In genomic region chr1:168101514-168101913, GRCm38 (mm10) we compare ENCODE assay signal across 25 mouse cellular contexts.
DNase-seq lines count a peak whose midpoint lies in the region; ATAC-seq and TF ChIP-seq lines count a peak whose summit lies in the region.
"Had no signal": no experiment of that assay in that cellular context is flagged by ENCODE, and none has a peak within 500 bp of the region (broad histone marks: within the 10 kb centered on the region; RNA-seq: fewer than 3 reads in every experiment).

No protein-coding gene starts in this region.

- TF ChIP-seq POLR2A in ES-Bruce4 (IDR thresholded peaks at IDR 0.05; ENCODE audit: insufficient read depth, low read length), result no peak

- no peak for ATAC-seq in heart, embryonic 12.5 days (ENCODE audit: insufficient number of reproducible peaks, low FRiP score)
- no peak for ATAC-seq in inflammation-experienced regulatory T-cells, adult 6 months
- ATAC-seq: CD4-positive, CD25-positive, alpha-beta regulatory T cell, adult 4 months; forebrain, embryonic 13.5 days; forebrain, embryonic 15.5 days; forebrain, postnatal 0 days had no signal

- peak; percentile 48 for DNase-seq in heart, adult 11 months
- peak; percentile 12 for DNase-seq in ES-E14 (ENCODE audit: low read depth, low spot score)
- peak; percentile 42 for DNase-seq in ZHBTc4 (ENCODE audit: low read depth, low spot score)
- DNase-seq in spleen, adult 18-20 months, result no peak
- DNase-seq in gastrocnemius, postnatal 4 days (ENCODE audit: low spot score in 2 of 2), result no peak
- DNase-seq: adrenal gland, adult 2 months; adrenal gland, postnatal 10 days; adrenal gland, postnatal 25 days; B cell, adult 2 months; cerebellum, adult 11 months; cerebellum, adult 18-20 months; cerebellum, adult 8-10 months; cerebellum, adult 9-11 months; cerebellum, postnatal 14 days; cerebellum, postnatal 36 days; forebrain, postnatal 0 days had no signal

- H3K4me3 ChIP-seq in heart, embryonic 12.5 days, result no peak overlapping the region
- H3K4me3 ChIP-seq in ES-Bruce4 (ENCODE audit: low read depth, low read length), result no peak overlapping the region
- H3K4me3 ChIP-seq in ES-E14 (ENCODE audit: insufficient read depth in 1 of 2, low read depth in 1 of 2, low read length in 2 of 2, poor library complexity in 1 of 2, severe bottlenecking in 1 of 2), result no peak overlapping the region
- H3K4me3 ChIP-seq: embryonic facial prominence, embryonic 10.5 days; embryonic facial prominence, embryonic 12.5 days; forebrain, embryonic 13.5 days; forebrain, embryonic 15.5 days had no signal

- peak; percentile 70; the same call in 1 of the 2 replicates for TF ChIP-seq EP300 in ES-Bruce4 (IDR thresholded peaks at IDR 0.05; ENCODE audit: insufficient read depth, low read depth, low read length)

- H3K27ac ChIP-seq in heart, embryonic 12.5 days (ENCODE audit: poor library complexity, severe bottlenecking), result no peak overlapping the region
- no peak overlapping the region for H3K27ac ChIP-seq in ES-Bruce4 (ENCODE audit: insufficient read depth, low read length)
- H3K27ac ChIP-seq in ES-E14 (ENCODE audit: insufficient read depth, low read depth, low read length, poor library complexity, severe bottlenecking), result peak overlapping the region; percentile 22; the same call in 1 of the 2 replicates
- H3K27ac ChIP-seq: embryonic facial prominence, embryonic 10.5 days; embryonic facial prominence, embryonic 12.5 days; forebrain, embryonic 13.5 days; forebrain, embryonic 15.5 days had no signal

- H3K27me3 ChIP-seq in heart, embryonic 12.5 days (replicated peaks), result no peaks in the 10 kb centered on the region
- H3K27me3 ChIP-seq in ES-Bruce4 (ENCODE audit: control insufficient read depth, insufficient read depth, low read length, poor library complexity, severe bottlenecking), result no peaks in the 10 kb centered on the region
- H3K27me3 ChIP-seq: CH12.LX; embryonic facial prominence, embryonic 12.5 days; forebrain, embryonic 13.5 days; forebrain, embryonic 15.5 days had no signal

- no peak for TF ChIP-seq CTCF in ES-Bruce4 (IDR thresholded peaks at IDR 0.05; ENCODE audit: low read depth, low read length)

- in situ Hi-C loops in ES-E14 (cut with MboI; ENCODE audit: low sequenced_read_pairs in 2 of 2, unreplicated experiment in 2 of 2), result no loop called here

- H3K4me1 ChIP-seq in heart, embryonic 12.5 days (replicated peaks), result no peaks in the 10 kb centered on the region
- H3K4me1 ChIP-seq in ES-Bruce4 (ENCODE audit: control insufficient read depth, insufficient read depth, low read length), result no peaks in the 10 kb centered on the region
- peaks cover 2 to 4% of the 10 kb centered on the region in 2 experiments; a peak in 1 of 4 replicates for H3K4me1 ChIP-seq in ES-E14 (ENCODE audit: control insufficient read depth in 2 of 2, insufficient read depth in 2 of 2, low read length in 2 of 2, poor library complexity in 1 of 2)
- H3K4me1 ChIP-seq: embryonic facial prominence, embryonic 10.5 days; embryonic facial prominence, embryonic 12.5 days; forebrain, embryonic 13.5 days; forebrain, embryonic 15.5 days had no signal

- H3K4me2 ChIP-seq in heart, embryonic 12.5 days, result no peak overlapping the region
- H3K4me2 ChIP-seq: embryonic facial prominence, embryonic 12.5 days; forebrain, embryonic 13.5 days; forebrain, embryonic 15.5 days had no signal

- H3K9me3 ChIP-seq in heart, embryonic 12.5 days (replicated peaks), result peaks cover 10% of the 10 kb centered on the region; the same call in 1 of the 2 replicates
- H3K9me3 ChIP-seq in ES-Bruce4 (replicated peaks; ENCODE audit: control insufficient read depth, insufficient read depth, low read length, poor library complexity, severe bottlenecking) (no peaks in the 10 kb centered on the region), ES-E14 (ENCODE audit: control insufficient read depth, insufficient read depth, low read depth, low read length) (no peaks in the 10 kb centered on the region)
- H3K9me3 ChIP-seq: embryonic facial prominence, embryonic 12.5 days; forebrain, embryonic 15.5 days had no signal

- 63% methylated on average over 3 of the region's 3 CpGs for WGBS in heart, embryonic 12.5 days

- H3K9ac ChIP-seq in heart, embryonic 12.5 days, result no peak overlapping the region
- no peak overlapping the region for H3K9ac ChIP-seq in ES-Bruce4 (ENCODE audit: low read depth, poor library complexity, severe bottlenecking)
- no peak overlapping the region for H3K9ac ChIP-seq in ES-E14 (ENCODE audit: insufficient read depth, low read depth, low read length, poor library complexity, severe bottlenecking)
- H3K9ac ChIP-seq: embryonic facial prominence, embryonic 12.5 days; forebrain, embryonic 13.5 days; forebrain, embryonic 15.5 days; forebrain, postnatal 0 days had no signal

- H3K36me3 ChIP-seq in heart, embryonic 12.5 days, result no peaks in the 10 kb centered on the region
- H3K36me3 ChIP-seq in ES-Bruce4 (ENCODE audit: control insufficient read depth, insufficient read depth, low read length, poor library complexity, severe bottlenecking) (no peaks in the 10 kb centered on the region), ES-E14 (ENCODE audit: control insufficient read depth, insufficient read depth, low read length, poor library complexity, severe bottlenecking) (no peaks in the 10 kb centered on the region)
- H3K36me3 ChIP-seq: embryonic facial prominence, embryonic 10.5 days; embryonic facial prominence, embryonic 12.5 days; forebrain, embryonic 15.5 days had no signal

TF ChIP-seq in ES-E14, 5 proteins besides CTCF, POLR2A, EP300 and RAD21:
- TF ChIP-seq HCFC1 (IDR thresholded peaks at IDR 0.05; ENCODE audit: borderline replicate concordance, insufficient read depth, low read length) (no peak), MAFK (IDR thresholded peaks at IDR 0.05; ENCODE audit: insufficient read depth, low read depth, low read length) (no peak)
TF ChIP-seq in ES-E14: peak in this region for 0.

Comparison
In these comparisons a context has a peak if more than half of its experiments do, and no peak if none do; other contexts are left out.
1. DNase-seq: peak in heart, adult 11 months (single experiment), ES-E14 (single experiment) and ZHBTc4 (single experiment); none in spleen, adult 18-20 months (0 of 2) and gastrocnemius, postnatal 4 days (0 of 2).